Comparison of ENCODE assay signal across 23 mouse cellular contexts in genomic region chr7:143185506-143185905, GRCm38 (mm10).
"Had no signal": no experiment of that assay in that cellular context is flagged by ENCODE, and none has a peak within 500 bp of the region (broad histone marks: within the 10 kb centered on the region; RNA-seq: fewer than 3 reads in every experiment).

No protein-coding gene starts in this region.

- H3K4me3 ChIP-seq: heart, adult 2 months; heart, embryonic 13.5 days; heart, embryonic 15.5 days; hindbrain, embryonic 13.5 days; hindbrain, embryonic 15.5 days; kidney, embryonic 15.5 days; limb, embryonic 12.5 days; liver, embryonic 13.5 days had no signal

- H3K27me3 ChIP-seq: heart, embryonic 13.5 days; heart, embryonic 15.5 days; hindbrain, embryonic 13.5 days; hindbrain, embryonic 15.5 days; kidney, embryonic 15.5 days; limb, embryonic 12.5 days; liver, embryonic 13.5 days had no signal

- H3K9me3 ChIP-seq: heart, embryonic 13.5 days; heart, embryonic 15.5 days; hindbrain, embryonic 13.5 days; hindbrain, embryonic 15.5 days; kidney, embryonic 15.5 days; limb, embryonic 12.5 days; liver, embryonic 13.5 days had no signal

- H3K36me3 ChIP-seq: hindbrain, embryonic 13.5 days; hindbrain, embryonic 15.5 days; kidney, embryonic 15.5 days; limb, embryonic 12.5 days; liver, embryonic 13.5 days had no signal

- DNase-seq: gastrocnemius, postnatal 14 days; gastrocnemius, postnatal 36 days; heart, postnatal 14 days; heart, postnatal 36 days; kidney, adult 11 months; kidney, adult 2 months; kidney, adult 9 months; kidney, postnatal 14 days; kidney, postnatal 36 days; layer of hippocampus, adult 9-11 months; layer of hippocampus, postnatal 36 days; left cerebral cortex, postnatal 4 days; liver; liver, embryonic 13.5 days had no signal

- H3K27ac ChIP-seq: heart, adult 2 months; heart, embryonic 13.5 days; heart, embryonic 15.5 days; hindbrain, embryonic 13.5 days; hindbrain, embryonic 15.5 days; hindbrain, postnatal 0 days; kidney, embryonic 15.5 days; kidney, postnatal 0 days; limb, embryonic 12.5 days; liver, embryonic 13.5 days had no signal

- H3K4me1 ChIP-seq: hindbrain, embryonic 15.5 days had no signal
